ENCODE assay signal across 15 mouse cellular contexts in genomic region chr11:64438909-64439308, GRCm38 (mm10). TPM values are rescaled to one million over a fixed set of nuclear protein-coding genes. Genes with fewer than 3 reads are reported as not detected.
A peak's percentile ranks its signal among the peaks of the same experiment; 100 is the strongest.
DNase-seq lines count a peak whose midpoint lies in the region; ATAC-seq and TF ChIP-seq lines count a peak whose summit lies in the region.
"Had no signal": no experiment of that assay in that cellular context is flagged by ENCODE, and none has a peak within 500 bp of the region (broad histone marks: within the 10 kb centered on the region; RNA-seq: fewer than 3 reads in every experiment).

No protein-coding gene starts in this region.

- peak overlapping the region; percentile 88 for H3K4me2 ChIP-seq in limb, embryonic 14.5 days (replicated peaks; ENCODE audit: low read depth, low read length, severe bottlenecking)
- H3K4me2 ChIP-seq: heart, embryonic 15.5 days had no signal

- ATAC-seq in limb, embryonic 14.5 days (ENCODE audit: low FRiP score, low read depth): no peak

- no peak overlapping the region for H3K9ac ChIP-seq in limb, embryonic 14.5 days (ENCODE audit: low read depth, low read length, severe bottlenecking)
- H3K9ac ChIP-seq: heart, embryonic 15.5 days had no signal

- peak; percentile 57 for DNase-seq in embryo, embryonic 10 days (ENCODE audit: low spot score)
- no peak for DNase-seq in embryo, embryonic 9.5 days (ENCODE audit: extremely low spot score)
- no peak for DNase-seq in left cerebral cortex, adult 2 months (ENCODE audit: extremely low spot score in 1 of 2, low spot score in 2 of 2)
- DNase-seq in left cerebral cortex, postnatal 10 days (ENCODE audit: extremely low spot score in 1 of 2, low spot score in 2 of 2): no peak
- DNase-seq in right cerebral cortex, postnatal 14 days: peak; percentile 9
- no peak for DNase-seq in right cerebral cortex, postnatal 10 days (ENCODE audit: low spot score in 2 of 2)
- no peak for DNase-seq in limb, embryonic 14.5 days (ENCODE audit: low spot score)
- no peak for DNase-seq in layer of hippocampus, postnatal 14 days (ENCODE audit: low spot score in 2 of 2)
- DNase-seq: adrenal gland, postnatal 36 days; cerebellum, adult 18-20 months; gastrocnemius, adult 2 months; kidney, adult 8-10 months had no signal

- no peak overlapping the region for H3K27ac ChIP-seq in left cerebral cortex, adult 2 months
- no peak overlapping the region for H3K27ac ChIP-seq in limb, embryonic 14.5 days (replicated peaks; ENCODE audit: low read depth, low read length)
- H3K27ac ChIP-seq: gastrocnemius, adult 2 months; heart, embryonic 15.5 days had no signal

- TF ChIP-seq POLR2A in limb, embryonic 14.5 days (IDR thresholded peaks at IDR 0.05; ENCODE audit: borderline replicate concordance, extremely low read depth, insufficient read depth, insufficient read length): no peak

- no peaks in the 10 kb centered on the region for H3K36me3 ChIP-seq in limb, embryonic 14.5 days (ENCODE audit: control insufficient read depth, insufficient read depth, low read length)
- H3K36me3 ChIP-seq: heart, embryonic 15.5 days had no signal

- H3K9me3 ChIP-seq in limb, embryonic 14.5 days (ENCODE audit: control insufficient read depth, low read length): no peaks in the 10 kb centered on the region
- H3K9me3 ChIP-seq: heart, embryonic 15.5 days had no signal

- intact Hi-C loops in left cerebral cortex, adult 2 months (cut with DNase I): loop anchor here (5.0 kb wide), 1 partner anchor 362 kb away; the partner anchor contains the start of gene Cox10
- intact Hi-C loops in left cerebral cortex, postnatal 10 days (cut with DNase I): loop anchor here (5.0 to 10.0 kb wide), 2 partner anchors 364 to 517 kb away; partner anchors contain the start of genes Cox10 and Hs3st3b1

- H3K4me1 ChIP-seq in limb, embryonic 14.5 days (ENCODE audit: control insufficient read depth, insufficient read depth, low read length): peaks cover 15% of the 10 kb centered on the region; the same call in 1 of the 2 replicates

- no peak overlapping the region for H3K4me3 ChIP-seq in left cerebral cortex, adult 2 months
- peak overlapping the region; percentile 68; the same call in 1 of the 2 replicates for H3K4me3 ChIP-seq in limb, embryonic 14.5 days (replicated peaks; ENCODE audit: low read length)
- H3K4me3 ChIP-seq: erythroblast, embryonic 14.5 days; gastrocnemius, adult 2 months; heart, embryonic 15.5 days had no signal

- H3K27me3 ChIP-seq in limb, embryonic 14.5 days (ENCODE audit: control insufficient read depth, insufficient read depth, low read length): no peaks in the 10 kb centered on the region

- 39% methylated on average over 3 of the region's 3 CpGs for WGBS in limb, embryonic 14.5 days

- TF ChIP-seq CTCF in left cerebral cortex, adult 2 months (IDR thresholded peaks at IDR 0.05): peak; percentile 29

RNA-seq across cellular contexts. Expression of gene F930015N05Rik, which starts 2.5 kb away (rescaled TPM):
- total RNA-seq in left cerebral cortex, adult 2 months (2021): 1 to 10 TPM in 1 of 2 experiments, under 1 TPM in 1; 0.68 to 1.4 TPM
- not detected for total RNA-seq in left cerebral cortex, postnatal 10 days (2021)
- polyA plus RNA-seq in limb, embryonic 14.5 days (2012; rRNA removed): 1.8 and 2.3 TPM in 2 replicates
- 2.4 and 4.5 TPM in 2 replicates for polyA plus RNA-seq in limb, embryonic 14.5 days (2014; fragmentation: Nextera tagmentation; extraction: Ambion mirVana)
- total RNA-seq in layer of hippocampus, postnatal 14 days (2021): not detected
- total RNA-seq: adrenal gland, postnatal 36 days; gastrocnemius, adult 2 months; liver, adult 2 months had no signal
- polyA plus RNA-seq: erythroblast, embryonic 14.5 days; liver, adult 2 months had no signal

RNA-seq across cellular contexts. Expression of gene Hs3st3a1, which starts 3.8 kb away (rescaled TPM):
- 1 to 10 TPM; 1.1 TPM for total RNA-seq in left cerebral cortex, adult 2 months (2021)
- total RNA-seq in left cerebral cortex, postnatal 10 days (2021): under 1 TPM; 0.34 to 0.43 TPM
- polyA plus RNA-seq in limb, embryonic 14.5 days (2012; rRNA removed): 6.7 and 9.5 TPM in 2 replicates
- 5.2 and 5.6 TPM in 2 replicates for polyA plus RNA-seq in limb, embryonic 14.5 days (2014; fragmentation: Nextera tagmentation; extraction: Ambion mirVana)
- under 1 TPM; 0.18 to 0.36 TPM for total RNA-seq in layer of hippocampus, postnatal 14 days (2021)
- polyA plus RNA-seq: erythroblast, embryonic 14.5 days had no signal

Comparison
In these comparisons a context has a peak if more than half of its experiments do, and no peak if none do; other contexts are left out.
1. DNase-seq: peak in embryo, embryonic 10 days (single experiment) and right cerebral cortex, postnatal 14 days (single experiment); none in embryo, embryonic 9.5 days (single experiment), left cerebral cortex, adult 2 months (0 of 2), left cerebral cortex, postnatal 10 days (0 of 2), right cerebral cortex, postnatal 10 days (0 of 2), limb, embryonic 14.5 days (single experiment) and layer of hippocampus, postnatal 14 days (0 of 2).